Mouse (Mus musculus): Measurements from ENCODE around the gene Prkar2a. TPM values are rescaled to one million over a fixed set of nuclear protein-coding genes. Genes with fewer than 3 reads are reported as not detected.

Gene Prkar2a
- polyA plus RNA-seq, 1 experiment from 2014 or later = 32.9 TPM

DNA sequence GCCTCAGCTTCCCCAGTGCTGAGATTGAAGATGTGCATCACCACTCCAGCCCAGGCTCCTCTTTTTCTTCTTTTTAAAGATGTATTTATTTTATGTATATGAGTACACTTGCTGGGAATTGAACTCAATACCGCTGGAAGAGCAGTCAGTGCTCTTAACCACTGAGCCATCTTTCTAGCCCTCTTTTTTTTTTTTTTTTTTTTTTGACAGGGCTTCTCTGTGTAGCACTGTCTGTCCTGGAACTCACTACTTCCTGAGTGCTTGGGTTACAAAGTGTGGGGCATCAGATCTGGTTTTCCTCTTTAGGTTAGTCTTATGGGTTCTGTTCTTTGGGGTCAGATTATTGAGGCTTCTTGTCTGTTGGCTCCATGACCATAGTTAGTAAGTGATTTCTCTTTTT is 5.4 kb downstream of the Prkar2a start:
- H3K36me3 ChIP-seq = no peaks in the 10 kb centered on the region
- no peaks in the 10 kb centered on the region for H3K27me3 ChIP-seq (replicated peaks)
- no peaks in the 10 kb centered on the region for H3K9me3 ChIP-seq
- H3K4me1 ChIP-seq = peaks cover 11% of the 10 kb centered on the region
- no peak overlapping the region for H3K9ac ChIP-seq
- 79% methylated on average over 1 of the region's 1 CpGs for WGBS
- H3K4me2 ChIP-seq = no peak overlapping the region
- H3K27ac ChIP-seq = no peak overlapping the region
- no peak for ATAC-seq (ENCODE audit: insufficient read depth, low FRiP score, low read depth)
- 0 out of 2 replicates have a peak overlapping the region, but pooled peaks have one; percentile 1 for H3K4me3 ChIP-seq (replicated peaks)

DNA sequence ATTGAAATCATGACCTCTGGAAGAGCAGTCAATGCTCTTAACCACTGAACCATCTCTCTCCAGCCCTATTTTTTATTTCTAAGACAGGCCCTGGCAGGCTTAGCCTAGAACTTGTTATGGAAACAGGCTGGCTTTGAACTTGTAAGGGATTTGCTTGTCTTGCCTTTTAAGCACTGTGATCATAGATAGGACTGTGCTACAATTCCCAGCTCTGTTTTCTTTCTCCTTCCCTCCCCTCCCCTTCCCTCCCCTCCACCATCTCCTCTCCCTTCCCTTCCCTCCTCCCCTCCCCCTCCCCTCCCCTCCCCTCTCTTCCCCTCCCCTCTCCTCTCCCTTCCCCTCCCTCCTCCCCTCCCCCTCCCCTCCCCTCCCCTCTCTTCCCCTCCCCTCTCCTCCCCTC is 13.4 kb downstream of the Prkar2a start:
- Histone ChIP-seq H3K4me1 (peaks cover 14% of the 10 kb centered on the region; the same call in 1 of the 2 replicates), H3K27me3 (replicated peaks) (no peaks in the 10 kb centered on the region), H3K4me3 (replicated peaks) (no peak overlapping the region), H3K27ac (no peak overlapping the region), H3K36me3 (no peaks in the 10 kb centered on the region), H3K9ac (no peak overlapping the region), H3K9me3 (no peaks in the 10 kb centered on the region), H3K4me2 (no peak overlapping the region)
- ATAC-seq (ENCODE audit: insufficient read depth, low FRiP score, low read depth) = no peak

DNA sequence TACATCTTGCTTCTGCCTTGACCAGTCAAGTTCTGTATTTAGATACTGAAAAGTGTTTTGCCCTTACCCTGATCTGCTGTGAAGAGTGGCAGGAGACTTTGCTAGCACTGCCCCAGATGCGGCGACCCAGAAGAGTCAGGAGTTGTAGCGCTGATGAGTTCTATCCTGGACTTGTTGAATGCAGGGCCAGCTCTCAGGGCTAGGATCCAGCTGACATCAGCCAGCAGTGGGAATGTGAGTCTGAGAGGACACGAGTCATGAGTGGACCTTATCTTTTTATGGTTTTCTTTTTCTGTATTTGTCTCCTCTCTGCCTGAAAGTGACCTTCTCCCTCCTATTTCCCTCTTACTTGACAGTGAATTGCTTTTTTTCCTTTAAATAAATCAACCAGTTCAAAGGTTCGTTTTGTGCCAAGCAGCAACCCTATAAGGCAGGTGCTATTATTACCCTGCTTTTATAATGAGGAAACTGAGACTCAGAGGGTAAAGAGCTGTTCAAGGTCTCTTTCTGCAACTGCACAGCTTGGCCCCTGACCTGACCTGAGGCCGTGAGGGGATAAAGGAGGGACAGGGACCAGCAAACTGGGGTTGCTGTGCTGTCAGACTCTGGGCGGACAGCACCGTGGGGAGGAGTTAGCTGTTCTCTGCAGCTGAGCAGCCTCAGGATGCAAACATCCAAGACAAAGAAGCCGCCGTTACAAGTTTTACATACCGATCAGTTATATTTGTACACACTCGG is 14.4 kb downstream of the Prkar2a start:
- Histone ChIP-seq H3K4me1 (peaks cover 14% of the 10 kb centered on the region; the same call in 1 of the 2 replicates), H3K27me3 (replicated peaks) (no peaks in the 10 kb centered on the region), H3K4me2 (no peak overlapping the region), H3K27ac (0 out of 2 replicates have a peak overlapping the region, but pooled peaks have one; percentile 6), H3K36me3 (no peaks in the 10 kb centered on the region), H3K9me3 (no peaks in the 10 kb centered on the region), H3K4me3 (replicated peaks) (no peak overlapping the region), H3K9ac (no peak overlapping the region)
- 0 out of 2 replicates have a peak, but pooled peaks have one; percentile 31 for ATAC-seq (ENCODE audit: insufficient read depth, low FRiP score, low read depth)
- WGBS = 40% methylated on average over 12 of the region's 12 CpGs

DNA sequence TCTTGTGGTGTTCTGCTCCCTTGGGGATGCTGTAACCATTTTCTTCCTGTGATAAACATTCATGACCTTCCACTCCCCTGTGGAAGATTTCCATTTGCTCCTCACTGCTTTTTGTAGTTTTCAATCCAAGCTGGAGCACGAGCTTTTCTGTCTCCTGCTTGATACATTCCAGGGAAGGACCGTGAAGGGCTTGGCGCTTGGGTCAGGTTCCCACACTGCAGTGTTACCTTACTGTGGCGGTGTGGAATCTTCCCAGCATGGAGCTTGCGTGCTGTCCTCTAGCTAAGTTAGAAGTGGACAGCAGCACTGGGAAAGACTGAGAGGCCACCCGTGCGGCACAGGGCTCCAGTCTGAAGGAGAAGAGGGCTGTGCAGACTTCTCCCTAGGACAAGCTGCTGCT is 15.5 kb downstream of the Prkar2a start:
- Histone ChIP-seq H3K36me3 (no peaks in the 10 kb centered on the region), H3K27me3 (replicated peaks) (no peaks in the 10 kb centered on the region), H3K27ac (peak overlapping the region; percentile 40; the same call in 1 of the 2 replicates), H3K4me1 (peaks cover 14% of the 10 kb centered on the region; the same call in 1 of the 2 replicates), H3K4me3 (replicated peaks) (no peak overlapping the region), H3K9ac (no peak overlapping the region), H3K4me2 (no peak overlapping the region), H3K9me3 (no peaks in the 10 kb centered on the region)
- 58% methylated on average over 7 of the region's 7 CpGs for whole genome bisulfite sequencing
- ATAC-seq (ENCODE audit: insufficient read depth, low FRiP score, low read depth) = no peak

DNA sequence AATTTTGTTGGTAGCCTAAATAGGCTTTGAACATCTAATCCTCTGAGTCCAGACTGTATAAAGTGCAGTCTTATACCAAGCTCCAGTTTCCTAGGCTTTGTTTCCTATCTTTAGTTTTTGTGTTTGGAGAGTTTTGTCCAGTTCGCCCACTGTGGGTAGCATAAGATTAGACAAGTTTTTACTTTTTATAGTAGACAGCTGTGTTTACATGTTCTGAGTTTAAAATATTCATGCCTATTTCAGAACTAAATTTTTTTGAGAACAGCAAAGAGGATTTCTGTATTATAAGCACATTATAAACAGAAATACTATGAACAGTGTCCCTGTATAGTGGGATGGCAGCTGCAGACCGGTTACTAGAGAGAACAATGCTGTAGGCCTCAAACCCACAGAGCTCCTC is 18.1 kb downstream of the Prkar2a start:
- Histone ChIP-seq H3K4me2 (no peak overlapping the region), H3K27ac (no peak overlapping the region), H3K36me3 (no peaks in the 10 kb centered on the region), H3K27me3 (replicated peaks) (no peaks in the 10 kb centered on the region), H3K4me1 (peaks cover 14% of the 10 kb centered on the region; the same call in 1 of the 2 replicates), H3K9ac (no peak overlapping the region), H3K4me3 (replicated peaks) (no peak overlapping the region), H3K9me3 (no peaks in the 10 kb centered on the region)
- no peak for ATAC-seq (ENCODE audit: insufficient read depth, low FRiP score, low read depth)
- 52% methylated on average over 2 of the region's 2 CpGs for WGBS

DNA sequence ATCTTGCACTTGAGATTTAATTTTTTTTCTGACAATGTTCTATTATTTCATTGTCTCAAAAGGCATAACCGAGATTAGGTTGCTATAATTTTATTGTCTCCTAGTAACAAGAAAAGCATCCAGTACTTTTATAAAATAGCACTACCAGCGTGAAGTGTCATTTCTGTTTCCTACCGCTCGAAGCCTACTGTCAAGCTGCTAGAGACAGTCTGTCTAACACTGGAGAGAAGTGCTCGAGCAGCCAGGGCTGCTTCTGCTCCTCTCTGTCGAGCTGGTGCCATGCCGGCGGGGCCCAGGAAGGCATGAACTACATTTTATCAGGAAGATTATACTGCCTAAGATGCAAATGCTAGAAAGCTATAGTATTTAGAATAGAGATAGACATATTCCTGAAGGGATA is 19.7 kb downstream of the Prkar2a start:
- H3K27ac ChIP-seq = no peak overlapping the region
- H3K27me3 ChIP-seq (replicated peaks) = no peaks in the 10 kb centered on the region
- 93% methylated on average over 8 of the region's 8 CpGs for WGBS
- H3K36me3 ChIP-seq = no peaks in the 10 kb centered on the region
- H3K4me2 ChIP-seq = no peak overlapping the region
- ATAC-seq (ENCODE audit: insufficient read depth, low FRiP score, low read depth) = no peak
- H3K4me3 ChIP-seq (replicated peaks) = no peak overlapping the region
- H3K9me3 ChIP-seq = no peaks in the 10 kb centered on the region
- H3K9ac ChIP-seq = no peak overlapping the region
- H3K4me1 ChIP-seq = peaks cover 7% of the 10 kb centered on the region; the same call in 1 of the 2 replicates

DNA sequence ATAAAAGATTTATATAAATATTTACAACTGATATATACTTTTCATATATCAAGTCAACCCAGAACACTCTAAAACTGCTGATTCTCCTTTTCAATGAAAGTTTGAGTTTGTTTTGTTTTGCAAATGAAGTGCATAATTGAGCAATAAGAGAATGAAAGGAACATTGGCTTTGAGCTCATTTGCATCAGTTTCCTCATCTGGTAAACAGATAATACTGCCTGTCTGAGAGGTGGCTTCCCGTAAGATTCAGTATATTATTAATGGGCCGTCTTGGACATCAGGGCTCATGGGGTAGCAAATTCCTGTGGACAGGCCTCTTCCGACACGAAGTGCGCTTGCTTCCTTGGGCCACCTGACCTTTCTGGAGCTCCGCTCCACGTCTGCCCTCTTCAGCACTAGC is 21.7 kb downstream of the Prkar2a start:
- ATAC-seq (ENCODE audit: insufficient read depth, low FRiP score, low read depth) = no peak
- H3K4me1 ChIP-seq = no peaks in the 10 kb centered on the region
- 75% methylated on average over 7 of the region's 7 CpGs for WGBS

DNA sequence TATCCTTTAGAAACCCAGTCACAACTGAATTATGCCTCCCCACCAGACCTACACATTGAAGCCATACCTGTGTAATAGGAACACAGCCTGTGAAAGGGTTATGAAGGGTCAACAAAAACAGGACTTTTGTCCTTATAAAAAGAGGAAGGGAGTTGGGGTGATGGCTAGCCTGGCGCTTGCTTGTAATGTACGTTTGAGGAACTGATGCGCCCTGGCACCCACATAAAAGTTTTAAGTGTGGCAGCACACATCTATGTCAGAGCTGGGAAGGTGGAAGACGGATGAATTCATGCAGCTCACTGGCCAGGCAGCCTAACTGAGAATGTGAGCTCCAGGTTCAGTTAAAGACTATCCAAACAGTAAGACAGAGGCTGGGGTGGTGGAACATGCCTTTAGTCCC is 27.1 kb downstream of the Prkar2a start:
- H3K27ac ChIP-seq = no peak overlapping the region
- H3K9ac ChIP-seq = no peak overlapping the region
- H3K27me3 ChIP-seq (replicated peaks) = no peaks in the 10 kb centered on the region
- H3K4me3 ChIP-seq (replicated peaks) = no peak overlapping the region
- no peak overlapping the region for H3K4me2 ChIP-seq
- ATAC-seq (ENCODE audit: insufficient read depth, low FRiP score, low read depth) = no peak
- WGBS = 85% methylated on average over 4 of the region's 4 CpGs
- peaks cover 6% of the 10 kb centered on the region; the same call in 1 of the 2 replicates for H3K36me3 ChIP-seq
- no peaks in the 10 kb centered on the region for H3K9me3 ChIP-seq
- H3K4me1 ChIP-seq = no peaks in the 10 kb centered on the region

More for the DNA sequence above, 21.7 kb downstream of the Prkar2a start:
- no peak overlapping the region for H3K27ac ChIP-seq
- H3K9me3 ChIP-seq = no peaks in the 10 kb centered on the region
- H3K27me3 ChIP-seq (replicated peaks) = no peaks in the 10 kb centered on the region
- H3K4me3 ChIP-seq (replicated peaks) = no peak overlapping the region
- no peak overlapping the region for H3K4me2 ChIP-seq
- H3K36me3 ChIP-seq = no peaks in the 10 kb centered on the region
- no peak overlapping the region for H3K9ac ChIP-seq

DNA sequence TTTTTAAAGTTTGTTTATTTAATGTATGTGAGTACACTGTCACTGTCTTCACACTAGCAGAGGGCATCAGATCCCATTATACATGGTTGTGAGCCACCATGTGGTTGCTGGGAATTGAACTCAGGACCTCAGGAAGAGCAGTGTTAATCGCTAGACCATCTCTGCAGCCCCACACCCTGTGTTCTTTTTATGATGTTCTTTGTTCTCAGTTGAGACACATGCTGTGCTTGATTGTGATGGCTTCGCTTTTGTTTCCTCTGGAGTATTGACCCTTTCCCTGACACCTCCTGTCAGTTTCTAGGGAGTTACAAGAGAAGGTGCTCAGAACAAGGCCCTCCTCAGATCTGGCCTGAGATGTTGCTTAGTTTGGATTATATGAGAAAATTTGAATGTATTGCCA is 34.6 kb downstream of the Prkar2a start:
- no peaks in the 10 kb centered on the region for H3K27me3 ChIP-seq (replicated peaks)
- no peak for ATAC-seq (ENCODE audit: insufficient read depth, low FRiP score, low read depth)
- H3K4me1 ChIP-seq = no peaks in the 10 kb centered on the region
- no peak overlapping the region for H3K4me2 ChIP-seq
- H3K9me3 ChIP-seq = no peaks in the 10 kb centered on the region
- no peak overlapping the region for H3K27ac ChIP-seq
- H3K4me3 ChIP-seq (replicated peaks) = no peak overlapping the region
- WGBS = 80% methylated on average over 2 of the region's 2 CpGs
- H3K36me3 ChIP-seq = peaks cover 10% of the 10 kb centered on the region; the same call in 1 of the 2 replicates
- no peak overlapping the region for H3K9ac ChIP-seq

DNA sequence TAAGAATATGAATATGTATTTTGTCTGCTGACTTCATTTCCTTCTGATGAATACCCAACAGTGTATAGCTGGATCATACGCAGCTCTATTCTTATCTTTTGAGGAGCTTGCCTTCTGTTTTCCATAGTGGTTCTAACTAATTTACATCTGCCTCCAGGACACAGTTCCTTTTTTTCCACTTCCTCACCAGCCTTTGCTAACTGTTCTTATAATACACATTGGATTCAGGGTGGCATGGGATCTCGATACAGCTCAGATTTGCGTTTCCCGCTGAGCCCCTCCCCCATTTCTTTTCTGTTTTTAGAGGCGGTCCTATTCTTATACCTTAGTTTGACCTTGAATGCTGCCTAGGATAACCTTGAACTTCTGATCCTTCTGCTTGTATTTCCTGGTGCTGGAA is 37.0 kb downstream of the Prkar2a start:
- Histone ChIP-seq H3K9me3 (no peaks in the 10 kb centered on the region), H3K4me2 (no peak overlapping the region), H3K27ac (no peak overlapping the region), H3K9ac (no peak overlapping the region), H3K36me3 (0 out of 2 replicates have a peak, but pooled peaks cover 5% of the 10 kb centered on the region), H3K4me3 (replicated peaks) (no peak overlapping the region), H3K4me1 (no peaks in the 10 kb centered on the region), H3K27me3 (replicated peaks) (no peaks in the 10 kb centered on the region)
- WGBS = 90% methylated on average over 5 of the region's 5 CpGs
- ATAC-seq (ENCODE audit: insufficient read depth, low FRiP score, low read depth) = no peak

DNA sequence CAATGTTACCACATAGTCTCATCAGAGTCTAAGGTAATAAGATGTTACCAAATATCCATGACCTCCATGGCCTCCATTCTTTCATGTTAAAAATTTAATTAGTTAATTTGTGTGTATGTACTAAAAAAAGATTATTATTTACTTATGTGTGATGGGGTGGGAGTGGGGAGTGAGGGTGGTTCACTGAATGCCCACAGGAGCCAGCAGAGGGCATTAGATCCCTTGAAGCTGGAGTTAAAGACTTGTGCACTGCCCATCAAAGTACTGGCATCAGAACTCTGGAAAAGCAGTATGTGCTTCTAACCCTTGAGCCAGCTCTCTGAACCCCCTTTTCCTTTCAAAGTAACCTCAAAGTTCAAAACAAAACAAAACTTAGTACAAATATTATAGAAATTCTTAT is 39.9 kb downstream of the Prkar2a start:
- peaks cover 5% of the 10 kb centered on the region; the same call in 1 of the 2 replicates for H3K36me3 ChIP-seq
- no peak overlapping the region for H3K4me3 ChIP-seq (replicated peaks)
- H3K27me3 ChIP-seq (replicated peaks) = no peaks in the 10 kb centered on the region
- H3K9ac ChIP-seq = no peak overlapping the region
- ATAC-seq (ENCODE audit: insufficient read depth, low FRiP score, low read depth) = no peak
- no peak overlapping the region for H3K4me2 ChIP-seq
- no peaks in the 10 kb centered on the region for H3K9me3 ChIP-seq
- no peak overlapping the region for H3K27ac ChIP-seq
- H3K4me1 ChIP-seq = no peaks in the 10 kb centered on the region

DNA sequence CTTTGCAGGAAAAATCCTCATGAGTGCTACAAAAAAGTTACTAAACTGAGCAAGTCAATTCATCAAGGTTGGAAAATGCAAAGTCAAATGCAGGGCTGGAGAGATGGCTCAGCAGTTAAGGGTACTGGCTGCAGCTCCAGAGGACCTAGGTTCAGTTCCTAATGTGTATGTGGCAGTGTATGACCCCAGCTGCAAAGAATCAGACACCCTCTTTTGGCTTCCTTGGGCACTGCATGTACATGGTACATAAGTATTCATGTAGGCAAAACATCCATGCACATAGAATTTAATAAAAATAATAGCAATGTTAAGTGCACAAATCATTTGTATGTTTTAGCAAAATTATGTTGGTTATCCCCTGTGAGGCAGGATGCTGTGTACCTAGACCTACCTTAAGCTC is 43.3 kb downstream of the Prkar2a start:
- Histone ChIP-seq H3K9ac (no peak overlapping the region), H3K27me3 (replicated peaks) (no peaks in the 10 kb centered on the region), H3K36me3 (peaks cover 15% of the 10 kb centered on the region; the same call in 1 of the 2 replicates), H3K4me1 (no peaks in the 10 kb centered on the region), H3K4me3 (replicated peaks) (no peak overlapping the region), H3K27ac (no peak overlapping the region), H3K9me3 (no peaks in the 10 kb centered on the region), H3K4me2 (no peak overlapping the region)
- no peak for ATAC-seq (ENCODE audit: insufficient read depth, low FRiP score, low read depth)

Measured in stomach, embryonic 15.5 days (tissue).